Mouse (Mus musculus) intestine, postnatal 0 days (tissue): ENCODE measurements around the gene Zfand3. TPM values are rescaled to one million over a fixed set of nuclear protein-coding genes. Genes with fewer than 3 reads are reported as not detected.

Experiments
- ATAC-seq: fragments of 200-750 bp; cut with Nextera tagmentation; 2 replicates; pipeline ENCODE4 v1.8.0; 2017; ENCODE audit warnings: mild to moderate bottlenecking, moderate TSS enrichment, moderate library complexity
- H3K27ac ChIP-seq: fragments of 300-500 bp; sonication (generic); 2 replicates; pipeline ENCODE4 v1.5.1; 2014; ENCODE audit warnings: mild to moderate bottlenecking, low read depth, low read length, moderate library complexity
- H3K27me3 ChIP-seq: fragments of 300-500 bp; sonication (generic); replicated peaks from 2 replicates; pipeline ENCODE4 v1.6.1; 2014; ENCODE audit warnings: low read length, mixed read lengths; ENCODE audit not compliant: control insufficient read depth, insufficient read depth
- H3K36me3 ChIP-seq: fragments of 300-500 bp; sonication (generic); 2 replicates; pipeline ENCODE4 v1.6.1; 2014; ENCODE audit warnings: mild to moderate bottlenecking, moderate library complexity; ENCODE audit not compliant: control insufficient read depth, insufficient read depth
- H3K4me1 ChIP-seq: fragments of 300-500 bp; sonication (generic); replicated peaks from 2 replicates; pipeline ENCODE4 v1.6.1; 2014; ENCODE audit warnings: antibody characterized with exemption, low read length, mixed read lengths; ENCODE audit not compliant: control insufficient read depth, insufficient read depth
- H3K4me2 ChIP-seq: fragments of 300-500 bp; sonication (generic); replicated peaks from 2 replicates; pipeline ENCODE4 v1.6.1; 2014; ENCODE audit warnings: low read depth, mild to moderate bottlenecking, moderate library complexity
- H3K4me3 ChIP-seq: fragments of 300-500 bp; sonication (generic); 2 replicates; pipeline ENCODE4 v1.5.1; 2014; ENCODE audit warnings: low read depth, low read length
- H3K9ac ChIP-seq: fragments of 300-500 bp; sonication (generic); 2 replicates; pipeline ENCODE4 v1.6.1; 2014; ENCODE audit warnings: mild to moderate bottlenecking, low read depth, low read length
- H3K9me3 ChIP-seq: fragments of 300-500 bp; sonication (generic); 2 replicates; pipeline ENCODE4 v1.6.1; 2016; ENCODE audit warnings: mixed run types; ENCODE audit not compliant: control insufficient read depth
- CTCF ChIP-seq: sonication (generic); IDR thresholded peaks from 2 replicates; pipeline ENCODE4 v1.5.1; 2016; ENCODE audit warnings: low read depth, mild to moderate bottlenecking, control low read depth, antibody characterized with exemption, moderate library complexity
- WGBS: fragments of 180-500 bp; shearing (Covaris S2); extraction: QIAGEN DNeasy Blood & Tissue Kit; methylation state at CpG from one replicate; pipeline ENCODE4 v1.1.7; 2014; 5-methylcytosine and 5-hydroxymethylcytosine counted together
- polyA plus RNA-seq: library from polyadenylated mRNA; unstranded; fragments of >200 nt; fragmentation: Nextera tagmentation; extraction: Ambion mirVana; gene quantifications from 2 replicates; pipeline ENCODE4 v1.2.1, GENCODE M21; 2015

Gene Zfand3
- polyA plus RNA-seq, 1 experiment from 2014 or later: 38.0 TPM

DNA sequence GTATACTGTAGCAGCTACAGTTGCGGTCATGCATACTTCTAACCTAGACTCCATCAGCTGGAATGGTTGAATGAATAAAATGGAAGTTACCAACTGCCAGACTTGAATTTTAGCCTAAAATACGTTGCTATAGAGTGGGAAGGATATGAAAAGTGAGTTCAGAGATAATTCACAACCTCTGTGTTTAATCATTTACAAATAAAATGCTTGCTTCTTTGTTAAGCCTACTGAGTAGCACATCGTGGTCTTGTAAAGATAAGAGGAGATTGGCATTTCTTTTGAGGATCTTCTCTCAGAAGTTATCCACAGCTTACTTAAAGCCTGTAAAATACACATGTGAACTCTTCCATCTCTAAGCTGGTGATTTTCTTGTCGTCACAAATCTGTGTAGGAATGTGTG lies 93.1 kb downstream of the Zfand3 start:
- H3K4me3 ChIP-seq: no peak overlapping the region
- no peaks in the 10 kb centered on the region for H3K36me3 ChIP-seq
- H3K27me3 ChIP-seq: no peaks in the 10 kb centered on the region
- no peak overlapping the region for H3K27ac ChIP-seq
- TF ChIP-seq CTCF: no peak
- 46% methylated on average over 4 of the region's 4 CpGs for WGBS
- H3K9ac ChIP-seq: no peak overlapping the region
- H3K4me2 ChIP-seq: no peak overlapping the region
- peaks cover 7% of the 10 kb centered on the region; the same call in 1 of the 2 replicates for H3K4me1 ChIP-seq
- no peak for ATAC-seq
- peaks cover 5% of the 10 kb centered on the region; the same call in 1 of the 2 replicates for H3K9me3 ChIP-seq

GRCm38 (mm10) chr17:30099670-30100069 lies 95.1 kb downstream of the Zfand3 start:
- H3K27ac ChIP-seq: no peak overlapping the region
- peaks cover 5% of the 10 kb centered on the region; the same call in 1 of the 2 replicates for H3K9me3 ChIP-seq
- no peaks in the 10 kb centered on the region for H3K27me3 ChIP-seq
- H3K4me2 ChIP-seq: no peak overlapping the region
- TF ChIP-seq CTCF: no peak
- no peak overlapping the region for H3K9ac ChIP-seq
- no peak overlapping the region for H3K4me3 ChIP-seq
- 34% methylated on average over 2 of the region's 2 CpGs for WGBS
- H3K36me3 ChIP-seq: no peaks in the 10 kb centered on the region
- H3K4me1 ChIP-seq: 0 out of 2 replicates have a peak, but pooled peaks cover 5% of the 10 kb centered on the region
- no peak for ATAC-seq

DNA sequence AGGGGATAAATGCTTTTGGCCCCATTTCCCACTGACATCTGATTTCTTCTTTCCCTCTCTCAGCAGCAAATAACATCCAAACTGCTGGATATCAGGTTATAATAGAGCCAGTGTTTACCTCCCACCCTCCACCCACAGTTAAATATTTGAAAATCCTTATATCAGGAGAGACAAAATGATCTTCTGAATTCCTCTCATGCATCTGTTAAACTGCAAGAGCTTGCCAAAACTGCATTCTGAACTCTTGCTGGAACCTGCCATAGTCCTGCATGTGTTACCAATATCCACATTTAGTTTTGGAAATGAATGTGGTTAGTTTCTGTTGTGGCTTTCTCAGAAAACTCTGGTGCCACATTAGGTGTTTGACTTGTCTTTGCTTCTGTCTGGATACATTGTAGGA lies 97.3 kb downstream of the Zfand3 start:
- TF ChIP-seq CTCF: no peak
- Histone ChIP-seq H3K4me3 (no peak overlapping the region), H3K27me3 (no peaks in the 10 kb centered on the region), H3K27ac (no peak overlapping the region), H3K9ac (no peak overlapping the region), H3K36me3 (no peaks in the 10 kb centered on the region), H3K4me2 (no peak overlapping the region), H3K4me1 (0 out of 2 replicates have a peak, but pooled peaks cover 5% of the 10 kb centered on the region), H3K9me3 (no peaks in the 10 kb centered on the region)
- no peak for ATAC-seq

DNA sequence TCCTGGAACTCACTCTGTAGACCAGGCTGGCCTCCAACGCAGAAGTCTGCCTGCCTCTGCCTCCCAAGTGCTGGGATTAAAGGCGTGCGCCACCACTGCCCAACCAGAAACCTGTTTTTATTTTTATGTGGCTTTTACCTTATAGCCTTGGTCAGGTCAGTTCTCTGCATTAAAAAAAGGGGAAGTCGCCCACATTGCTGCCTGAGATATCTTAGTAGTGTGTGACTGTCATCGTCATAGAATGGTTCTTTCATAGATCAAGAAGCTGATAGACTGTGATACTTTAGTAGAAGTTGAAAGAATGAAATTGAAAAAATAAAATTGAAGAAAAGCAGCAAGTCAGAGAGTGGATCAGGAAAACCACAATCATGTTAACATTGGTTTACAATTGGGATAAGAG lies 98.5 kb downstream of the Zfand3 start:
- H3K9me3 ChIP-seq: no peaks in the 10 kb centered on the region
- H3K27me3 ChIP-seq: no peaks in the 10 kb centered on the region
- H3K4me2 ChIP-seq: no peak overlapping the region
- no peaks in the 10 kb centered on the region for H3K4me1 ChIP-seq
- 90% methylated on average over 5 of the region's 5 CpGs for WGBS
- H3K36me3 ChIP-seq: no peaks in the 10 kb centered on the region
- no peak overlapping the region for H3K27ac ChIP-seq
- no peak overlapping the region for H3K9ac ChIP-seq
- no peak for ATAC-seq
- no peak overlapping the region for H3K4me3 ChIP-seq
- TF ChIP-seq CTCF: no peak

DNA sequence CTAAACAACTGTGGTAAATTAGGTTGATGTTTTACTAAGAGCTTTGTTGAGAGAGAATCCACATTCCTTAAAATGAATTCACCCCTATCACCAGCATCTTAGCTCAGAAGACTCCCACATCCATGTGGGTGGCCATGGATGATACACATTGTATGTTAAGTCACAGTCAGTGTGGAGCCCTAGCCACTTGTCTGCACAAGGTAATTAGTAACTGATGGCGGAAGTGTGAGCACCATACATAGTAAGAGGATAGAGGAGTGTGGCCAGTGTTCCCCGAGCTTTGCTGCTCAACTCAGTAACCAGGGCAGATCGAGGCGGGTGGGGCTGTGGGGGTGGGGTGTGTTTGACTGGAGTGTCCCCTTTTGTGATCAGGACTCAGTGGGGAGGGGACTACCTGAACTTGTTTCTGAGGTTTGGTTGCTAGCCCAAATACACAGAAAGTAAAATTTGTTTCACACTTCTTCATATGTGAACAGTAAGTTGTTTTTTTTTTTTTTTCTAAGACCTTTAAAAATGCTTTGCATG lies 99.2 kb downstream of the Zfand3 start:
- no peak for ATAC-seq
- TF ChIP-seq CTCF: no peak
- Histone ChIP-seq H3K27me3 (no peaks in the 10 kb centered on the region), H3K9ac (no peak overlapping the region), H3K9me3 (no peaks in the 10 kb centered on the region), H3K27ac (no peak overlapping the region), H3K4me3 (no peak overlapping the region), H3K36me3 (no peaks in the 10 kb centered on the region), H3K4me2 (no peak overlapping the region), H3K4me1 (no peaks in the 10 kb centered on the region)
- 52% methylated on average over 4 of the region's 4 CpGs for WGBS

- Histone ChIP-seq H3K4me3 (no peak overlapping the region), H3K27me3 (no peaks in the 10 kb centered on the region), H3K36me3 (no peaks in the 10 kb centered on the region), H3K9ac (no peak overlapping the region), H3K4me1 (no peaks in the 10 kb centered on the region), H3K9me3 (no peaks in the 10 kb centered on the region), H3K27ac (no peak overlapping the region), H3K4me2 (no peak overlapping the region)
- no peak for ATAC-seq
- 91% methylated on average over 3 of the region's 3 CpGs for WGBS
- peak; percentile 74 for TF ChIP-seq CTCF
Observed at GRCm38 (mm10) chr17:30105369-30105768, 100.8 kb downstream of the Zfand3 start.

- Histone ChIP-seq H3K4me2 (no peak overlapping the region), H3K27me3 (no peaks in the 10 kb centered on the region), H3K9ac (no peak overlapping the region), H3K4me3 (no peak overlapping the region), H3K9me3 (no peaks in the 10 kb centered on the region), H3K36me3 (no peaks in the 10 kb centered on the region), H3K27ac (no peak overlapping the region), H3K4me1 (0 out of 2 replicates have a peak, but pooled peaks cover 2% of the 10 kb centered on the region)
- 40% methylated on average over 7 of the region's 7 CpGs for WGBS
- ATAC-seq: no peak
- TF ChIP-seq CTCF: no peak
Observed at GRCm38 (mm10) chr17:30110678-30111077, 106.1 kb downstream of the Zfand3 start.
